Mouse (Mus musculus) CH12.LX (cell line): ENCODE measurements around the gene 4930430F08Rik.

Experiments used
- CTCF ChIP-seq, 2 experiments: IDR thresholded peaks in 1 of 2; conservative IDR thresholded peaks in 1 of 2; 2 replicates each; pipeline ENCODE4 v1.5.1; 2011 to 2012; ENCODE audit warnings: low read depth in 2 of 2, low read length in 2 of 2, improper control_type of control experiment in 1 of 2, inconsistent platforms in 1 of 2, mild to moderate bottlenecking in 1 of 2, moderate library complexity in 1 of 2
- HCFC1 ChIP-seq: IDR thresholded peaks from 2 replicates; pipeline ENCODE4 v1.6.1; 2012; ENCODE audit warnings: low read depth, mild to moderate bottlenecking, inconsistent platforms, low read length, improper control_type of control experiment
- MAFK ChIP-seq: IDR thresholded peaks from 2 replicates; pipeline ENCODE4 v1.6.1; 2011; ENCODE audit warnings: low read length, improper control_type of control experiment; ENCODE audit not compliant: insufficient replicate concordance
- MAZ ChIP-seq: IDR thresholded peaks from 2 replicates; pipeline ENCODE4 v1.6.1; 2012; ENCODE audit warnings: low read depth, mild to moderate bottlenecking, inconsistent platforms, low read length, improper control_type of control experiment, moderate library complexity
- MXI1 ChIP-seq: IDR thresholded peaks from 2 replicates; pipeline ENCODE4 v1.6.1; 2011; ENCODE audit warnings: mild to moderate bottlenecking, low read depth, low read length, improper control_type of control experiment
- NELFE ChIP-seq: IDR thresholded peaks from 2 replicates; pipeline ENCODE4 v1.6.1; 2011; ENCODE audit warnings: low read depth, low read length, improper control_type of control experiment
- POLR2A ChIP-seq: IDR thresholded peaks from 2 replicates; pipeline ENCODE4 v1.6.1; 2011; ENCODE audit warnings: low read depth, mild to moderate bottlenecking, improper control_type of control experiment, low read length
- RCOR1 ChIP-seq: conservative IDR thresholded peaks from 2 replicates; pipeline ENCODE4 v1.6.1; 2012; ENCODE audit warnings: low read depth, mild to moderate bottlenecking, inconsistent platforms, low read length, improper control_type of control experiment
- TBP ChIP-seq: conservative IDR thresholded peaks from 2 replicates; pipeline ENCODE4 v1.6.1; 2011; ENCODE audit warnings: low read depth, low read length, improper control_type of control experiment
- TCF12 ChIP-seq: IDR thresholded peaks from 2 replicates; pipeline ENCODE4 v1.6.1; 2014; ENCODE audit warnings: low read depth, mild to moderate bottlenecking, inconsistent platforms, low read length, improper control_type of control experiment

DNA sequence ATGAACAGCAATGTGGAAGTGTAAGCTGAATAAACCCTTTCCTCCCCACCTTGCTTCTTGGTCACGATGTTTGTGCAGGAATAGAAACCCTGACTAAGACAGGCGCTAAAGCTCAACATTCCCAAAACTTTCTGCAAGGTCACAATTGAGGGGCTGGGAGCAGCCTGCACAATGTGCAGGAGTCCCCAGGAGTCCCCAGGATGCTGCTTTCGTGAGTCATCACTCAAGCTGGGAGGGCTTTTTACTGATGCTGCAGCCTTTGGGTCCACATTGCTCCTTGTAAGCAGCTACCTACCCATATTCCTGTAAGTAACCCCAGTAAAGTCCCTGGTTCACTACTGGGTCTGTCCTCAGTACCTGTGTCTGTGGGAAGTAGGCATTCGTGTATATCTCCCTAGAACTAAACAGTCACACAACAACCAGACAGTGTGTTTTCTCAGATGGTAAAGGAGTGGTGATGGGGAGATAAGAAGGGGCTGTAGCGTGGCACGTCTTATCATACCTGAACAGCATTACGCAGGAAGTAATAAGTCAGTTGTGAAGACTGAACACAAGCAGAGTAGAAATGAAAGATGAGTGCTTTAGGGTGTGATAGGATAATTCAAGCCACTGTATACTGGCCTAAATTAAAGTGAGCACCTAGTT, 15.6 kb downstream of the 4930430F08Rik start:
- TF ChIP-seq POLR2A (no peak), RCOR1 (no peak), CTCF (conservative IDR thresholded peaks at IDR 0.05 in 1 of 2, IDR thresholded peaks at IDR 0.05 in 1 of 2; ENCODE audit: low read depth in 2 of 2, low read length in 2 of 2) (no peak), NELFE (no peak), HCFC1 (no peak), TCF12 (no peak), MAFK (no peak), MXI1 (no peak), TBP (no peak), MAZ (no peak)
